Mouse (Mus musculus): ENCODE measurements at regions not wholly inside any gene's neighbourhood (a gene's known extent, or its start where the extent isn't known, plus 50 kb on each side); places are given as distances from the start of the nearest gene placed in this dataset.

GRCm38 (mm10) chr13:31109231-31109630 lies 135.2 kb downstream of the Gm5447 start:
- no peak for TF ChIP-seq CTCF (IDR thresholded peaks at IDR 0.05; ENCODE audit: borderline replicate concordance, extremely low read depth, insufficient read depth, insufficient read length)
- TF ChIP-seq POLR2A (IDR thresholded peaks at IDR 0.05; ENCODE audit: borderline replicate concordance, extremely low read depth, insufficient read depth, insufficient read length, poor library complexity, severe bottlenecking), result no peak

Data from brain, embryonic 14.5 days (tissue).